Mouse (Mus musculus) thymus, postnatal 25 days (tissue): ENCODE data around the gene Man2c1.

Experiments used
- DNase-seq: peaks from one replicate; pipeline ENCODE4 v3.0.0; 2022

Man2c1 gene

GRCm38 (mm10) chr9:57130577-57131433, at the start of gene Man2c1:
Gene Man2c1, plus strand, starts transcription at chr9:57130690.
- peak; percentile 94 for DNase-seq

- no peak for DNase-seq
These were observed 48.3 kb upstream of the Man2c1 start for GRCm38 (mm10) chr9:57082236-57082635.

- DNase-seq: no peak
These were observed 13.2 kb upstream of the Man2c1 start for GRCm38 (mm10) chr9:57117261-57117755.

- no peak for DNase-seq
These were observed 849 bp upstream of the Man2c1 start for GRCm38 (mm10) chr9:57129641-57130040.

GRCm38 (mm10) chr9:57137246-57137645, 6.8 kb downstream of the Man2c1 start:
- DNase-seq: no peak

- DNase-seq: no peak
These were observed 7.3 kb downstream of the Man2c1 start for GRCm38 (mm10) chr9:57137777-57138176.

GRCm38 (mm10) chr9:57138507-57138906, 8.0 kb downstream of the Man2c1 start:
- DNase-seq: no peak

GRCm38 (mm10) chr9:57139110-57139509, 8.6 kb downstream of the Man2c1 start:
- no peak for DNase-seq

GRCm38 (mm10) chr9:57139571-57139970, 9.1 kb downstream of the Man2c1 start:
- no peak for DNase-seq

- no peak for DNase-seq
These were observed 11.2 kb downstream of the Man2c1 start for GRCm38 (mm10) chr9:57141417-57142353.

GRCm38 (mm10) chr9:57143212-57143611, 12.7 kb downstream of the Man2c1 start:
- DNase-seq: no peak

GRCm38 (mm10) chr9:57144830-57145229, 14.3 kb downstream of the Man2c1 start:
- DNase-seq: no peak

- no peak for DNase-seq
These were observed 16.1 kb downstream of the Man2c1 start for GRCm38 (mm10) chr9:57146451-57147066.

GRCm38 (mm10) chr9:57147205-57148143, 17.0 kb downstream of the Man2c1 start:
- DNase-seq: no peak

GRCm38 (mm10) chr9:57148144-57148878, 17.8 kb downstream of the Man2c1 start, which contains the start of gene Neil1:
Gene Neil1, minus strand, starts transcription at chr9:57148305.
- DNase-seq: peak; percentile 84

- DNase-seq: no peak
These were observed 18.5 kb downstream of the Man2c1 start for GRCm38 (mm10) chr9:57149021-57149420.

GRCm38 (mm10) chr9:57150192-57150591, 19.7 kb downstream of the Man2c1 start:
- DNase-seq: no peak

GRCm38 (mm10) chr9:57152331-57152730, 21.8 kb downstream of the Man2c1 start:
- no peak for DNase-seq

GRCm38 (mm10) chr9:57156383-57156782, 25.9 kb downstream of the Man2c1 start:
- DNase-seq: no peak

GRCm38 (mm10) chr9:57156823-57157222, 26.3 kb downstream of the Man2c1 start:
- no peak for DNase-seq

GRCm38 (mm10) chr9:57157499-57157898, 27.0 kb downstream of the Man2c1 start:
- DNase-seq: peak; percentile 36
